Mouse (Mus musculus) myocyte (in vitro differentiated cells): ENCODE results near the gene Pdss2. TPM values are rescaled to one million over a fixed set of nuclear protein-coding genes. Genes with fewer than 3 reads are reported as not detected.

Experiments used
- H3K27me3 ChIP-seq: one replicate; pipeline ENCODE4 v1.6.1; 2011; ENCODE audit not compliant: control insufficient read depth, insufficient read depth, insufficient read length
- H3K36me3 ChIP-seq: one replicate; pipeline ENCODE4 v1.6.1; 2011; ENCODE audit not compliant: control insufficient read depth, insufficient read depth
- H3K4me2 ChIP-seq: one replicate; pipeline ENCODE4 v1.6.1; 2011; ENCODE audit warnings: low read depth, control low read depth
- H3K4me3 ChIP-seq: one replicate; pipeline ENCODE4 v1.5.1; 2011; ENCODE audit warnings: mild to moderate bottlenecking, control low read depth, moderate library complexity
- H3K79me2 ChIP-seq: one replicate; pipeline ENCODE4 v1.6.1; 2011; ENCODE audit not compliant: control insufficient read depth, insufficient read depth
- H3ac ChIP-seq: one replicate; pipeline ENCODE4 v1.6.1; 2011; ENCODE audit not compliant: control insufficient read depth, insufficient read length
- CEBPB ChIP-seq: IDR thresholded peaks from 2 replicates; pipeline ENCODE4 v1.6.1; 2011; ENCODE audit warnings: mild to moderate bottlenecking, moderate library complexity; ENCODE audit not compliant: poor library complexity, insufficient read depth, severe bottlenecking
- E2F4 ChIP-seq: IDR thresholded peaks from one replicate; pipeline ENCODE4 v1.6.1; 2011; ENCODE audit warnings: mild to moderate bottlenecking, control low read depth, moderate library complexity; ENCODE audit not compliant: insufficient read depth
- MAX ChIP-seq: IDR thresholded peaks from one replicate; pipeline ENCODE4 v1.6.1; 2011; ENCODE audit warnings: low read depth, mild to moderate bottlenecking, control low read depth
- MYOD1 ChIP-seq, 3 experiments: IDR thresholded peaks; one replicate each; pipeline ENCODE4 v1.6.1; 2011; ENCODE audit warnings: control low read depth in 2 of 3, low read depth in 2 of 3, mild to moderate bottlenecking in 2 of 3, moderate library complexity in 1 of 3; ENCODE audit not compliant: insufficient read length in 2 of 3, control insufficient read depth in 1 of 3
- MYOG ChIP-seq, 3 experiments: IDR thresholded peaks; one replicate each; pipeline ENCODE4 v1.6.1; 2011; ENCODE audit warnings: control low read depth in 2 of 3, low read depth in 2 of 3, mild to moderate bottlenecking in 2 of 3; ENCODE audit not compliant: insufficient read length in 2 of 3, control insufficient read depth in 1 of 3, insufficient read depth in 1 of 3
- POLR2A ChIP-seq: IDR thresholded peaks from one replicate; pipeline ENCODE4 v1.6.1; 2011; ENCODE audit warnings: low read depth, mild to moderate bottlenecking, control low read depth, moderate library complexity; ENCODE audit not compliant: insufficient read length
- POLR2AphosphoS2 ChIP-seq: IDR thresholded peaks from one replicate; pipeline ENCODE4 v1.6.1; 2011; ENCODE audit warnings: low read depth, control low read depth; ENCODE audit not compliant: insufficient read length
- REST ChIP-seq: IDR thresholded peaks from one replicate; pipeline ENCODE4 v1.6.1; 2011; ENCODE audit warnings: mild to moderate bottlenecking, control low read depth, moderate library complexity; ENCODE audit not compliant: insufficient read depth, insufficient read length
- SRF ChIP-seq: IDR thresholded peaks from one replicate; pipeline ENCODE4 v1.6.1; 2011; ENCODE audit warnings: low read depth; ENCODE audit not compliant: control insufficient read depth, insufficient read length
- TCF12 ChIP-seq: IDR thresholded peaks from one replicate; pipeline ENCODE4 v1.6.1; 2011; ENCODE audit warnings: mild to moderate bottlenecking, control low read depth; ENCODE audit not compliant: poor library complexity, insufficient read depth, severe bottlenecking
- TCF3 ChIP-seq: IDR thresholded peaks from one replicate; pipeline ENCODE4 v1.6.1; 2011; ENCODE audit warnings: low read depth, control low read depth; ENCODE audit not compliant: insufficient read length
- USF1 ChIP-seq: IDR thresholded peaks from one replicate; pipeline ENCODE4 v1.6.1; 2011; ENCODE audit warnings: low read depth, mild to moderate bottlenecking, control low read depth, moderate library complexity
- polyA plus RNA-seq: library from polyadenylated mRNA; unstranded; fragments of >200 nt; fragmentation: generic; extraction: Trizol; gene quantifications from one replicate; pipeline ENCODE4 v1.2.1, GENCODE M21; 2012; ENCODE audit warnings: missing spikeins

Pdss2 gene
- polyA plus RNA-seq, 1 experiment: 8.5 TPM

DNA sequence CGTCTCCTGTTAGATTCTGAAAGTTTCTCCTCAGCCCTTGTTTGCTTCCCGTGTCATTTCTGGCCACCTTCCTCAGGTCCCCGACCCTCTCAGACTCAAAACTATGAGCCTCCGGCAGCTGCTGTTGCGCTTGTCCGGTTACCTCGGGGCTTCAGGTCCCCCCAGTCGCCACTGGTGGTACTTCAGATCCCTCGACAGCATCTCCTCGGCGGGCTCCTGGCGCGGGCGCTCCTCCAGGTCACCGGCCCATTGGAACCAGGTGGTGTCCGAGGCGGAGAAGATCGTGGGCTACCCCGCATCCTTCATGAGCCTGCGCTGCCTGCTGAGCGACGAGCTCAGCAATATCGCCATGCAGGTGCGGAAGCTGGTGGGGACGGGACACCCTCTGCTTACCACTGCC, 373 bp downstream of the Pdss2 start:
- peak overlapping the region; percentile 98 for H3K4me3 ChIP-seq

GRCm38 (mm10) chr10:43223391-43223790, 2.1 kb downstream of the Pdss2 start:
- Histone ChIP-seq H3K36me3 (no peaks in the 10 kb centered on the region), H3K4me2 (no peak overlapping the region), H3K79me2 (peaks cover 12% of the 10 kb centered on the region), H3K27me3 (no peaks in the 10 kb centered on the region), H3ac (no peak overlapping the region), H3K4me3 (no peak overlapping the region)
- TF ChIP-seq E2F4: no peak
- no peak for TF ChIP-seq CEBPB
- no peak for TF ChIP-seq REST

More for the DNA sequence above, 373 bp downstream of the Pdss2 start:
- TF ChIP-seq MYOG (IDR thresholded peaks at IDR 0.05; ENCODE audit: control insufficient read depth in 1 of 3, insufficient read depth in 1 of 3, insufficient read length in 2 of 3, low read depth in 2 of 3): no peak
- no peak for TF ChIP-seq POLR2AphosphoS2
- TF ChIP-seq TCF12: no peak
- TF ChIP-seq USF1: no peak
- no peak for TF ChIP-seq REST
- no peak for TF ChIP-seq TCF3
- TF ChIP-seq CEBPB: no peak
- no peak for TF ChIP-seq MYOD1 (IDR thresholded peaks at IDR 0.05; ENCODE audit: control insufficient read depth in 1 of 3, insufficient read length in 2 of 3, low read depth in 2 of 3)
- no peak for TF ChIP-seq POLR2A
- TF ChIP-seq SRF: no peak
- H3K4me2 ChIP-seq: peak overlapping the region; percentile 95
- H3ac ChIP-seq: peak overlapping the region; percentile 26
- H3K79me2 ChIP-seq: peaks cover 12% of the 10 kb centered on the region
- H3K36me3 ChIP-seq: no peaks in the 10 kb centered on the region
- H3K27me3 ChIP-seq: no peaks in the 10 kb centered on the region

- no peaks in the 10 kb centered on the region for H3K27me3 ChIP-seq
- H3K79me2 ChIP-seq: no peaks in the 10 kb centered on the region
- H3ac ChIP-seq: no peak overlapping the region
- no peak overlapping the region for H3K4me2 ChIP-seq
- no peaks in the 10 kb centered on the region for H3K36me3 ChIP-seq
- no peak overlapping the region for H3K4me3 ChIP-seq
- TF ChIP-seq SRF (no peak), CEBPB (no peak), POLR2AphosphoS2 (no peak), REST (no peak), MYOG (IDR thresholded peaks at IDR 0.05; ENCODE audit: control insufficient read depth in 1 of 3, insufficient read depth in 1 of 3, insufficient read length in 2 of 3, low read depth in 2 of 3) (no peak), E2F4 (no peak), MYOD1 (IDR thresholded peaks at IDR 0.05; ENCODE audit: control insufficient read depth in 1 of 3, insufficient read length in 2 of 3, low read depth in 2 of 3) (no peak), TCF3 (no peak), USF1 (no peak)
These were observed 5.1 kb downstream of the Pdss2 start for GRCm38 (mm10) chr10:43226391-43226790.

- TF ChIP-seq E2F4 (no peak), TCF3 (no peak), CEBPB (no peak), POLR2A (no peak), SRF (no peak), REST (no peak), TCF12 (no peak), MYOG (IDR thresholded peaks at IDR 0.05; ENCODE audit: control insufficient read depth in 1 of 3, insufficient read depth in 1 of 3, insufficient read length in 2 of 3, low read depth in 2 of 3) (no peak), MAX (no peak), MYOD1 (IDR thresholded peaks at IDR 0.05; ENCODE audit: control insufficient read depth in 1 of 3, insufficient read length in 2 of 3, low read depth in 2 of 3) (no peak), USF1 (no peak)
- Histone ChIP-seq H3K4me2 (no peak overlapping the region), H3K79me2 (no peaks in the 10 kb centered on the region), H3K36me3 (no peaks in the 10 kb centered on the region), H3K27me3 (no peaks in the 10 kb centered on the region), H3K4me3 (no peak overlapping the region), H3ac (no peak overlapping the region)
These were observed 8.0 kb downstream of the Pdss2 start for GRCm38 (mm10) chr10:43229236-43229635.

- Histone ChIP-seq H3ac (no peak overlapping the region), H3K36me3 (no peaks in the 10 kb centered on the region), H3K4me2 (no peak overlapping the region), H3K79me2 (no peaks in the 10 kb centered on the region), H3K4me3 (no peak overlapping the region), H3K27me3 (no peaks in the 10 kb centered on the region)
- TF ChIP-seq MYOG (IDR thresholded peaks at IDR 0.05; ENCODE audit: control insufficient read depth in 1 of 3, insufficient read depth in 1 of 3, insufficient read length in 2 of 3, low read depth in 2 of 3): peak; percentile 40 to 59 (median 53)
- no peak for TF ChIP-seq TCF3
- no peak for TF ChIP-seq POLR2A
- TF ChIP-seq SRF: no peak
- TF ChIP-seq MYOD1 (IDR thresholded peaks at IDR 0.05; ENCODE audit: control insufficient read depth in 1 of 3, insufficient read length in 2 of 3, low read depth in 2 of 3): peak in 2 of 3 experiments; percentile 56 to 78
- peak; percentile 12 for TF ChIP-seq USF1
These were observed 13.2 kb downstream of the Pdss2 start for GRCm38 (mm10) chr10:43234522-43234921.
